Mouse (Mus musculus) bone marrow, adult 2 months (tissue): ENCODE data around the gene Rgl1. TPM values are rescaled to one million over a fixed set of nuclear protein-coding genes. Genes with fewer than 3 reads are reported as not detected.
A peak's percentile ranks its signal among the peaks of the same experiment; 100 is the strongest.

Experiments
- H3K27ac ChIP-seq: fragments of 200-500 bp; 2 replicates; pipeline ENCODE4 v1.5.1; 2012; ENCODE audit warnings: low read depth, mild to moderate bottlenecking, control low read depth, inconsistent platforms, low read length; ENCODE audit not compliant: control insufficient read depth, poor library complexity, insufficient read depth
- H3K4me1 ChIP-seq: fragments of 200-500 bp; 2 replicates; pipeline ENCODE4 v1.6.1; 2011; ENCODE audit warnings: low read length; ENCODE audit not compliant: control insufficient read depth, insufficient read depth
- H3K4me3 ChIP-seq: fragments of 200-500 bp; replicated peaks from 2 replicates; pipeline ENCODE3; 2011; ENCODE audit warnings: mild to moderate bottlenecking, low read depth, low read length, control low read depth; ENCODE audit not compliant: control insufficient read depth
- CTCF ChIP-seq: fragments of 200-500 bp; IDR thresholded peaks from 2 replicates; pipeline ENCODE4 v1.5.1; 2011; ENCODE audit warnings: low read length, control low read depth; ENCODE audit not compliant: control insufficient read depth, insufficient read depth
- POLR2A ChIP-seq: fragments of 200-500 bp; IDR thresholded peaks from 2 replicates; pipeline ENCODE4 v1.6.1; 2011; ENCODE audit warnings: low read depth, mild to moderate bottlenecking, control low read depth, low read length, borderline replicate concordance; ENCODE audit not compliant: control insufficient read depth
- WGBS: fragments of 180-500 bp; shearing (Covaris S2); methylation state at CpG from one replicate; pipeline ENCODE4 v1.1.7; 2018; 5-methylcytosine and 5-hydroxymethylcytosine counted together
- polyA plus RNA-seq: library from polyadenylated mRNA; stranded (reverse); fragments of >200 nt; gene quantifications from 2 replicates; pipeline ENCODE4 v1.2.4, GENCODE M21; 2011; ENCODE audit warnings: low replicate concordance; ENCODE audit not compliant: missing spikeins, insufficient read depth, insufficient read length

Gene Rgl1
- polyA plus RNA-seq, 1 experiment = 9.2 TPM

DNA sequence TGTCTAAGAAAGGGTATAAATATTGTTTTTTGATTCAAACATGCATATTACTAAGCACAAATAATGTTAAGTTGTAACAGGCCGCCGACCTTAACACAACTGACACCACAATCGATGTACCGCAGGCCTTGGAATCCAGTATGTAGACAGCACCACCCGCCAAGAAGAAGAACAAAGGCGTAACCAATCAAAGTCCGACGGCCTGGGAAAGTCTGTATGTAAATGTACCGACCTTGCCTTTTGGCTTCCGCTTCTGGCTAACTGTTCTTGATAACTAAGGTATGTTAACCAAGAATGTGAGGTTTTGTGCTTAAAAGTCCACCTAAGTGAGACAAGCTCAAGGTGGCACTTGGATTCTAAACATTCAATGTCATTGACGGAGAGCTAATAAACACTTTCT is 26.8 kb downstream of the Rgl1 start:
- no peak for TF ChIP-seq POLR2A
- TF ChIP-seq CTCF = no peak
- H3K4me3 ChIP-seq = no peak overlapping the region
- H3K27ac ChIP-seq = no peak overlapping the region
- WGBS = 88% methylated on average over 11 of the region's 11 CpGs
- H3K4me1 ChIP-seq = no peaks in the 10 kb centered on the region; the same call in 1 of the 2 replicates

DNA sequence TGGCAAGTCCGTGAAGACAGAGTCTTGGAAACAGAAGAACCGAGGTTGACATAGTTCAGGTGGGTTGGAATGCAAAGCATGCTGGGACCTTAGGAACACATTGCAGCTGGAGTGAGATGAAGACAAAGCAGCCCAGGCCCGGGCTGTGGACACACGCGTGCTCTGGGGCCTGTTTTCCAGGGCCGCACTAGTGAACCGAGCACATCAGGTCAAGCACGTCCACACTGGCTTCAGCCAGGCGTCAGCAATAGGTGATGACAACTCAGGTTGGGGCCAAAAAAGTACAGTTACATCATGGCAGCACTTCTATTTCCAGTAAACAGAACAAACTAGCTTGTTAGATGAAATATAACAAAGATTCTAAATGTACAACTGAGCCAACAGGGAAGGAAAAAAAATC is 27.4 kb downstream of the Rgl1 start:
- H3K4me3 ChIP-seq = no peak overlapping the region
- TF ChIP-seq CTCF (no peak), POLR2A (no peak)
- WGBS = 85% methylated on average over 9 of the region's 9 CpGs
- no peak overlapping the region for H3K27ac ChIP-seq
- H3K4me1 ChIP-seq = no peaks in the 10 kb centered on the region; the same call in 1 of the 2 replicates

DNA sequence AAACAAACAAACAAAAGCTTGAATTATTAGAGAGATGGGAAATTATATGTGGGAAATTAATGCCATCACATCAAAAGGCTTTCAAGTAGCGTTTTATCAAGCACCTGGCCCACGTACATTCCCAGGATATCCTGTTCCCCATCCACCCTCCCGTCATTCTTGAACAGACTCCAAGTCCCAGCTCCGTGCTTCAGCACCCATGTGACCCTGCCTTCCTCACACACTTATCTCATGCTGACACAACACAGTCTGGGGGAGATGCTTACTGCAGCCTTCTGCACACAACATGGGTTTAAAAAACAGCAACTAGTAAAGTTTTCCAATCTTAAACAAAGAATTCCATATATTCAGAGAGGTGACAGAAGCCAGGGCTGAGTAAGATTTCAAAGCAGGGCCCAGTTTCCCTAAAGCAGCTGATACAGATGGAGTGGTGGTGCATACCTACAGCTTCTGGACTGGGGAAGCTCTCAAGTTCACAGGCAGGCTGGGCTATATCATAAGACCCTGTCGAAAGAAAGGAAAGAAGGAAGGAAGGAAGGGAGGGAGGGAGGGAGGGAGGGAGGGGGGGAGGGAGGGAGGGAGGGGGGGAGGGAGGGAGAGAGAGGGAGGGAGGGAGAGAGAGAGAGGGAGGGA is 38.4 kb downstream of the Rgl1 start:
- Histone ChIP-seq H3K4me3 (no peak overlapping the region), H3K4me1 (no peaks in the 10 kb centered on the region), H3K27ac (no peak overlapping the region)
- TF ChIP-seq POLR2A = no peak
- no peak for TF ChIP-seq CTCF
- 12% methylated on average over 4 of the region's 5 CpGs for WGBS

DNA sequence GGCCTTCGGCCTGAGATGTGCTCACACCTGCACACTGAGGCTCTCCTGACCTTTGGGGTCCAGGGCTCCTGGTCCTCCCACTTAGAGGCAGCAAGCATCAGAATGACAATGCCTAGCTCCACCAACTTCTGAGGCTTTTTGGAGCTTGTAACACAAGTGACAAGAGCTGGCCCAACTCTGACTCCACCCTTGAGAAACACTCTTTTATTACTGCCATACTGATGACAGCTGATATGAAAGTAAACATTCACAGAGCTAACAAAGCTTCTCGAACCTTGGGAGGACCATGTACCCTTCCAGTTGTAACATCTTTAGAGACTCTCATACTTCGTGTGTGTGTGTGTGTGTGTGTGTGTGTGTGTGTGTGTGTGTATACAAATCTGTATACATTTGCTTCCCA is 40.1 kb downstream of the Rgl1 start:
- TF ChIP-seq CTCF (no peak), POLR2A (no peak)
- 66% methylated on average over 3 of the region's 3 CpGs for WGBS
- H3K27ac ChIP-seq = no peak overlapping the region
- H3K4me1 ChIP-seq = peaks cover 1% of the 10 kb centered on the region
- H3K4me3 ChIP-seq = no peak overlapping the region

DNA sequence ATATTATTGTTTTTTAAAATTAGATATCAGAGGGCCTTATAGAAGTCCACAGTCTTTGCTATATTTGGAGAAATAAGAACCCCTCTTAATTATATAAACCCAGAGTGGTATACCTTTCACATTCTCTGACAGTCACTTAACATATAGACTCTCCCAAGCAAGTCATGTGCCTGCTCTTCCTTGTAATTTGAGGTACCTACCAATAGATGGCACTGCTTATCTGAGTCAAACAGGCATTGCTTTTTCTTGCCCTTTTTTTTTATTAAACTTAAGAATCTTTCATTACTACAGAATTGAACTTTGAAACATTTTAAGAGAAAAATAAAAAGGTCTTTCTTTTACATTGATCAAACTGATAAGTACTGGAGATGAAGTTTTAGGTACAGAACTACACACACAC is 41.9 kb downstream of the Rgl1 start:
- Histone ChIP-seq H3K4me3 (no peak overlapping the region), H3K4me1 (peaks cover 1% of the 10 kb centered on the region), H3K27ac (no peak overlapping the region)
- TF ChIP-seq POLR2A (no peak), CTCF (peak; percentile 25)

DNA sequence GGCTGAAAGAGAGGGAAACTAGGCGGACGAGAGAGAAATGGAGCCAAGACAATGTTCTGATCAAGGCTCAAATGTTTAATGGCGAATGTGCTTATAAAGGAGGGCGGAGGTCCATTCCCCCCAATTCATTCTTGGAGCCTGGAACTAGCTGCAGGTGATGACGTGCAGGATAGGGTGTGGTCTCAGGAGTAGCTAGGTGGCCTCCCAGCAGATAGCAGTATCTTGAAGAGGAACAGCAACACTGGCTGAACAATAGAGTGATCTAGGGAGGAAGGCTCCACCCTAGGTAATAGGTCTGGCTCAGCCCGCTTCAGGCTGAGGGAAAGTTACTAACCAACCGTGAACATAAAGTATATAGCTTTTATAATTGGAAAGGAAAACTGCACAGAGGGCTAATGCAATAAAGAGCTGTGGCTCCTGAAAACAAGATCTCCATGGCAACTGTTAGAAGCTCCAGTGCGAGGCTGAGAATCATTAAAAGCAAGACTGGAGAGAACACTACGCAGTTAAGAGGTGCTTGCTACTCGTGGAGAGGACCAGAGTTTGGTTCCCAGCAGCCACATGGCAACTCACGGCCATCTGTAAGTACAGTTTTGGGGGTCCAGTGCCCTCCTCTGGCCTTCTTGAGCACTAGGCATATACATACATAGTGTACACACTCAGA is 44.5 kb downstream of the Rgl1 start:
- 65% methylated on average over 11 of the region's 11 CpGs for WGBS
- no peak overlapping the region for H3K4me3 ChIP-seq
- H3K4me1 ChIP-seq = peaks cover 1% of the 10 kb centered on the region
- H3K27ac ChIP-seq = no peak overlapping the region
- no peak for TF ChIP-seq POLR2A
- no peak for TF ChIP-seq CTCF

DNA sequence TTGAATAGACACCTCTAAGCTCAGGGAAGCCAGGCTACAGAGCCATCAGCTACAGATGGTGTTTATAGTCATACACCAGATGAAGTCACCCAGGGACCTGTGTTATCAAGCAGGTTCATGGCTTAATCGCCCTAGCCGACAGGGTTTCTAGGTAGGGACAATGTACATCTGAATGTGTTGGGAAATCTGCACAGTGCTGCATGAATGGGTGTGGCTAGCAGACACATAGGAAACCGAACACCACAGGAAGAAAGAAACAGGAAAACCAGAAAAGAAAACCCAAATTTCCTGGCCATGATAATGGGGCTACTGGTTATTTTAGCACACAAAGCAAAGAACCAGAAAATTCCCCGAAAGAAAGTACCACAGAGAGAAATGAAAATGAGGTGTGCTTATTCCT is 45.2 kb downstream of the Rgl1 start:
- H3K4me1 ChIP-seq = peaks cover 1% of the 10 kb centered on the region
- TF ChIP-seq CTCF (no peak), POLR2A (no peak)
- no peak overlapping the region for H3K27ac ChIP-seq
- H3K4me3 ChIP-seq = no peak overlapping the region
- 2% methylated on average over 4 of the region's 4 CpGs for whole genome bisulfite sequencing

DNA sequence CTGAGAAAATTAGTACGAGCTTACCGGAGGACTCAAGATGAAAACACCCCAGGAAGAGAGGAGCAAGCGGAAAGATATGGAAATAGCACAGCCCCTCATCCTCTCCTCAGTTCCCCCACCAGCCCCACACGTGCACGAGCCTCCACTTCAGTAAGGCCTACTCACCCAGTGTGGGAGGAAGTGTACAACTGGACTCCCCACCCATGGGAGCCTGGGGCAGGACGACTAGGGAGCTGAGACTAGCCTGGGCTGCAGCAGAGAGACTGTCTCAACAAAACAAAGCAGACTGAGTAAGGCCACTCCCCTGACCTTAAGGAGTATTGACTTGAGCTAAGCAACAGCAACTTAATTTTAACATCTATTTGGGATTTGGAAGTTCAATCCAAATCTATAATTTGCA is 48.0 kb downstream of the Rgl1 start:
- Histone ChIP-seq H3K4me1 (peaks cover 1% of the 10 kb centered on the region), H3K4me3 (no peak overlapping the region), H3K27ac (no peak overlapping the region)
- no peak for TF ChIP-seq CTCF
- TF ChIP-seq POLR2A = no peak
- WGBS = 42% methylated on average over 6 of the region's 6 CpGs

DNA sequence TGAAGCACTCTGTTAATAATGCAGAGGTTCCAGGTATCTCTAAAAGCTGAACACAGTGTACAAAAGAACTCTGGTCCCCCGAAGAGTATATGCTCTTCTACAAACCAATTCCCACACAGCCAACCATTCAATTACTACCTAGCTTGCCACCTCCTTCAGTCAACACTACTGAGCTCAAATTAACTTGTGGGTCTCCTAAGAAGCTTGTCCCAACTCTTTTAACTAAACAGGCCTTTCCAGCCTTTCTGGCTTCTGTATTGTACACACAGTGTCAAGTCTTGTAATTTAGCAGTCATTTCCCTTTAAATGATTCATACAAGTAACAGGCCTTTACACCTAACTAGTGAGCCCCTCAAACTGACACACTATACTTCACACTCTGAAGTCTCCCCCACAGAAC is 48.8 kb downstream of the Rgl1 start:
- Histone ChIP-seq H3K27ac (no peak overlapping the region), H3K4me1 (peaks cover 1% of the 10 kb centered on the region), H3K4me3 (no peak overlapping the region)
- WGBS = 79% methylated on average over 1 of the region's 1 CpGs
- no peak for TF ChIP-seq POLR2A
